ENCODE assay signal across 9 mouse cellular contexts in genomic region chr15:101118399-101119125, GRCm38 (mm10). TPM values are rescaled to one million over a fixed set of nuclear protein-coding genes. Genes with fewer than 3 reads are reported as not detected.
A peak's percentile ranks its signal among the peaks of the same experiment; 100 is the strongest.
DNase-seq lines count a peak whose midpoint lies in the region; ATAC-seq and TF ChIP-seq lines count a peak whose summit lies in the region.
"Had no signal": no experiment of that assay in that cellular context is flagged by ENCODE, and none has a peak within 500 bp of the region (broad histone marks: within the 10 kb centered on the region; RNA-seq: fewer than 3 reads in every experiment).

No protein-coding gene starts in this region.

- TF ChIP-seq CTCF in hindbrain, postnatal 0 days (IDR thresholded peaks at IDR 0.05; ENCODE audit: low read depth) = peak; percentile 60
- peak; percentile 61 to 75 for TF ChIP-seq CTCF in CH12.LX (conservative IDR thresholded peaks at IDR 0.05 in 1 of 2, IDR thresholded peaks at IDR 0.05 in 1 of 2; ENCODE audit: low read depth in 2 of 2, low read length in 2 of 2)
- TF ChIP-seq CTCF in lung, postnatal 0 days (IDR thresholded peaks at IDR 0.05) = peak; percentile 72

- 59% methylated on average over 14 of the region's 14 CpGs for WGBS in hindbrain, postnatal 0 days
- 62% methylated on average over 14 of the region's 14 CpGs for WGBS in hindbrain, embryonic 12.5 days
- 42% methylated on average over 14 of the region's 14 CpGs for WGBS in lung, postnatal 0 days

- H3K4me1 ChIP-seq in hindbrain, postnatal 0 days (ENCODE audit: insufficient read depth, low read length) = no peaks in the 10 kb centered on the region
- peaks cover 6% of the 10 kb centered on the region; the same call in 1 of the 2 replicates for H3K4me1 ChIP-seq in hindbrain, embryonic 12.5 days
- peaks cover 2 to 16% of the 10 kb centered on the region in 2 experiments; a peak in 3 of 4 replicates for H3K4me1 ChIP-seq in CH12.LX (ENCODE audit: control insufficient read depth in 1 of 2, insufficient read depth in 2 of 2)
- peaks cover 3% of the 10 kb centered on the region; the same call in 1 of the 2 replicates for H3K4me1 ChIP-seq in lung, postnatal 0 days (ENCODE audit: insufficient read depth, low read depth, low read length)

- no peaks in the 10 kb centered on the region for H3K79me2 ChIP-seq in CH12.LX (replicated peaks; ENCODE audit: control insufficient read depth, extremely low read depth, insufficient read depth, poor library complexity, severe bottlenecking)

- H3K9ac ChIP-seq in hindbrain, postnatal 0 days (replicated peaks; ENCODE audit: low read length) = no peak overlapping the region
- no peak overlapping the region for H3K9ac ChIP-seq in hindbrain, embryonic 12.5 days
- no peak overlapping the region for H3K9ac ChIP-seq in CH12.LX (ENCODE audit: insufficient read depth, low read depth)
- H3K9ac ChIP-seq in lung, postnatal 0 days (replicated peaks; ENCODE audit: low read depth) = no peak overlapping the region
- H3K9ac ChIP-seq: heart, embryonic 12.5 days had no signal

- DNase-seq in hindbrain, postnatal 0 days (ENCODE audit: low spot score) = peak; percentile 48
- DNase-seq in CH12.LX (ENCODE audit: extremely low read depth) (peak; percentile 57), NIH3T3 (ENCODE audit: low read depth) (peak; percentile 48)
- DNase-seq in lung, postnatal 0 days (ENCODE audit: low spot score) = peak; percentile 80
- DNase-seq in c-Kit-positive CD71-positive TER-119-positive erythroid progenitor cells, embryonic 14.5 days (ENCODE audit: low spot score) = no peak
- no peak for DNase-seq in gastrocnemius, postnatal 36 days

- H3K27ac ChIP-seq in hindbrain, postnatal 0 days = no peak overlapping the region
- no peak overlapping the region for H3K27ac ChIP-seq in hindbrain, embryonic 12.5 days
- no peak overlapping the region for H3K27ac ChIP-seq in CH12.LX (ENCODE audit: insufficient read depth, low read depth)
- no peak overlapping the region for H3K27ac ChIP-seq in lung, postnatal 0 days (ENCODE audit: low read length)

- H3K27me3 ChIP-seq in hindbrain, postnatal 0 days (ENCODE audit: insufficient read depth, low read length) = no peaks in the 10 kb centered on the region
- no peaks in the 10 kb centered on the region; the same call in 1 of the 2 replicates for H3K27me3 ChIP-seq in hindbrain, embryonic 12.5 days
- H3K27me3 ChIP-seq in CH12.LX (replicated peaks) = peaks cover 41% of the 10 kb centered on the region
- no peaks in the 10 kb centered on the region for H3K27me3 ChIP-seq in lung, postnatal 0 days (replicated peaks; ENCODE audit: insufficient read depth, low read length)

- dilution Hi-C loops in CH12.LX (cut with MboI; ENCODE audit: extremely low pct_ligation_motif_present, extremely low pct_unique_long_range_greater_than_20kb, low sequenced_read_pairs) = no loop called here

- TF ChIP-seq EP300 in CH12.LX (IDR thresholded peaks at IDR 0.05; ENCODE audit: low read length) = no peak
- TF ChIP-seq EP300 in lung, postnatal 0 days (IDR thresholded peaks at IDR 0.05) = no peak

- intact Hi-C loops in gastrocnemius, postnatal 36 days (cut with DNase I) = no loop called here

- no peak for ATAC-seq in hindbrain, postnatal 0 days
- ATAC-seq in hindbrain, embryonic 12.5 days (ENCODE audit: low FRiP score) = no peak
- ATAC-seq in lung, postnatal 0 days = peak; percentile 57

- no peaks in the 10 kb centered on the region for H3K9me3 ChIP-seq in hindbrain, postnatal 0 days (ENCODE audit: low read length)
- 0 out of 2 replicates have a peak, but pooled peaks cover 3% of the 10 kb centered on the region for H3K9me3 ChIP-seq in hindbrain, embryonic 12.5 days (replicated peaks)
- peaks cover 9% of the 10 kb centered on the region for H3K9me3 ChIP-seq in CH12.LX (replicated peaks; ENCODE audit: low read length)
- no peaks in the 10 kb centered on the region for H3K9me3 ChIP-seq in lung, postnatal 0 days (ENCODE audit: low read length)

- H3K36me3 ChIP-seq in hindbrain, postnatal 0 days (ENCODE audit: insufficient read depth, low read length) = no peaks in the 10 kb centered on the region
- H3K36me3 ChIP-seq in hindbrain, embryonic 12.5 days = no peaks in the 10 kb centered on the region
- H3K36me3 ChIP-seq in CH12.LX (replicated peaks in 1 of 2; ENCODE audit: control insufficient read depth in 1 of 2, insufficient read depth in 1 of 2, low read length in 1 of 2) = no peaks in the 10 kb centered on the region
- no peaks in the 10 kb centered on the region for H3K36me3 ChIP-seq in lung, postnatal 0 days (ENCODE audit: insufficient read depth, low read length)
- H3K36me3 ChIP-seq: heart, embryonic 12.5 days had no signal

- H3K4me2 ChIP-seq in hindbrain, postnatal 0 days (ENCODE audit: low read depth, low read length) = no peak overlapping the region
- no peak overlapping the region for H3K4me2 ChIP-seq in hindbrain, embryonic 12.5 days (replicated peaks)
- no peak overlapping the region for H3K4me2 ChIP-seq in CH12.LX (ENCODE audit: insufficient read depth, low read depth, poor library complexity, severe bottlenecking)
- no peak overlapping the region for H3K4me2 ChIP-seq in lung, postnatal 0 days (replicated peaks; ENCODE audit: low read depth, low read length)
- H3K4me2 ChIP-seq: heart, embryonic 12.5 days had no signal

- H3K4me3 ChIP-seq in hindbrain, postnatal 0 days (ENCODE audit: low read length) = no peak overlapping the region
- no peak overlapping the region for H3K4me3 ChIP-seq in hindbrain, embryonic 12.5 days
- no peak overlapping the region for H3K4me3 ChIP-seq in CH12.LX (replicated peaks in 1 of 3; ENCODE audit: low read depth in 2 of 3, low read length in 2 of 3, poor library complexity in 1 of 3)
- no peak overlapping the region for H3K4me3 ChIP-seq in lung, postnatal 0 days (ENCODE audit: low read depth, low read length)
- H3K4me3 ChIP-seq: heart, embryonic 12.5 days had no signal

- in situ Hi-C loops in CH12.LX (cut with MboI; ENCODE audit: low pct_ligation_motif_present, low pct_unique_long_range_greater_than_20kb, low sequenced_read_pairs) = no loop called here

- peak; percentile 40 for TF ChIP-seq RAD21 in CH12.LX (IDR thresholded peaks at IDR 0.05; ENCODE audit: low read depth, low read length)

- TF ChIP-seq POLR2A in CH12.LX (IDR thresholded peaks at IDR 0.05; ENCODE audit: low read depth, low read length) = no peak

TF ChIP-seq in CH12.LX, 34 proteins besides CTCF, POLR2A, EP300 and RAD21:
- TF ChIP-seq CHD1 (IDR thresholded peaks at IDR 0.05; ENCODE audit: low read depth, low read length) (no peak), RCOR1 (conservative IDR thresholded peaks at IDR 0.05; ENCODE audit: low read depth, low read length) (no peak), ETS1 (conservative IDR thresholded peaks at IDR 0.05; ENCODE audit: low read depth, low read length) (no peak), SMC3 (IDR thresholded peaks at IDR 0.05; ENCODE audit: low read depth, low read length) (peak; percentile 49)

RNA-seq across cellular contexts. Expression of gene Ankrd33, which starts 3.0 kb away (rescaled TPM):
- total RNA-seq in hindbrain, postnatal 0 days (2014; rRNA removed) = not detected in 2 replicates
- polyA plus RNA-seq in hindbrain, postnatal 0 days (2015; fragmentation: Nextera tagmentation; extraction: Ambion mirVana) = not detected in 2 replicates
- not detected in 2 replicates for polyA plus RNA-seq in hindbrain, embryonic 12.5 days (2016; fragmentation: Nextera tagmentation; extraction: Ambion mirVana)
- total RNA-seq in CH12.LX (2012; rRNA removed) = not detected in 2 replicates
- total RNA-seq in CH12.LX (2014; rRNA removed) = not detected in 2 replicates
- not detected in 2 replicates for polyA plus RNA-seq in CH12.LX (2012; ENCODE audit: insufficient read length, low read depth)
- 0.13 TPM in 1 of 2 replicates, not detected in the other for polyA plus RNA-seq in lung, postnatal 0 days (2015; fragmentation: Nextera tagmentation; extraction: Ambion mirVana)
- not detected for total RNA-seq in gastrocnemius, postnatal 36 days (2021)
- total RNA-seq: neutrophil, adult 5-6 weeks had no signal
- polyA plus RNA-seq: heart, embryonic 12.5 days had no signal

RNA-seq across cellular contexts. Expression of gene Acvrl1, which starts 9.8 kb away (rescaled TPM):
- 16.8 and 21.6 TPM in 2 replicates for total RNA-seq in hindbrain, postnatal 0 days (2014; rRNA removed)
- polyA plus RNA-seq in hindbrain, postnatal 0 days (2015; fragmentation: Nextera tagmentation; extraction: Ambion mirVana) = 7.0 and 7.3 TPM in 2 replicates
- 11.6 TPM in 2 replicates for polyA plus RNA-seq in hindbrain, embryonic 12.5 days (2016; fragmentation: Nextera tagmentation; extraction: Ambion mirVana)
- total RNA-seq in CH12.LX (2012; rRNA removed) = 2.8 and 5.2 TPM in 2 replicates
- total RNA-seq in CH12.LX (2014; rRNA removed) = 4.0 and 6.3 TPM in 2 replicates
- polyA plus RNA-seq in CH12.LX (2012; ENCODE audit: insufficient read length, low read depth) = 9.5 and 10.3 TPM in 2 replicates
- polyA plus RNA-seq in lung, postnatal 0 days (2015; fragmentation: Nextera tagmentation; extraction: Ambion mirVana) = 159 and 168 TPM in 2 replicates
- total RNA-seq in gastrocnemius, postnatal 36 days (2021) = 1 to 10 TPM; 8.5 to 9.2 TPM

RNA-seq across cellular contexts. Expression of gene Fignl2, which starts 40.2 kb away (rescaled TPM):
- total RNA-seq in hindbrain, postnatal 0 days (2014; rRNA removed) = 2.3 and 4.0 TPM in 2 replicates
- 0.10 and 0.11 TPM in 2 replicates for polyA plus RNA-seq in hindbrain, postnatal 0 days (2015; fragmentation: Nextera tagmentation; extraction: Ambion mirVana)
- 0.41 and 0.44 TPM in 2 replicates for polyA plus RNA-seq in hindbrain, embryonic 12.5 days (2016; fragmentation: Nextera tagmentation; extraction: Ambion mirVana)
- not detected in 2 replicates for total RNA-seq in CH12.LX (2012; rRNA removed)
- not detected in 2 replicates for total RNA-seq in CH12.LX (2014; rRNA removed)
- polyA plus RNA-seq in CH12.LX (2012; ENCODE audit: insufficient read length, low read depth) = not detected in 2 replicates
- 0.48 and 0.60 TPM in 2 replicates for polyA plus RNA-seq in lung, postnatal 0 days (2015; fragmentation: Nextera tagmentation; extraction: Ambion mirVana)
- under 1 TPM; 0.54 to 0.74 TPM for total RNA-seq in gastrocnemius, postnatal 36 days (2021)

RNA-seq across cellular contexts. Expression of gene Acvr1b, which starts 55.3 kb away (rescaled TPM):
- 74.5 and 86.2 TPM in 2 replicates for total RNA-seq in hindbrain, postnatal 0 days (2014; rRNA removed)
- 14.0 and 14.6 TPM in 2 replicates for polyA plus RNA-seq in hindbrain, postnatal 0 days (2015; fragmentation: Nextera tagmentation; extraction: Ambion mirVana)
- 12.2 and 15.5 TPM in 2 replicates for polyA plus RNA-seq in hindbrain, embryonic 12.5 days (2016; fragmentation: Nextera tagmentation; extraction: Ambion mirVana)
- total RNA-seq in CH12.LX (2012; rRNA removed) (3.3 and 4.8 TPM in 2 replicates), CH12.LX (2014; rRNA removed) (2.6 and 2.9 TPM in 2 replicates)
- 2.7 TPM in 2 replicates for polyA plus RNA-seq in CH12.LX (2012; ENCODE audit: insufficient read length, low read depth)
- 6.6 and 7.4 TPM in 2 replicates for polyA plus RNA-seq in lung, postnatal 0 days (2015; fragmentation: Nextera tagmentation; extraction: Ambion mirVana)
- total RNA-seq in gastrocnemius, postnatal 36 days (2021) = 10 to 100 TPM; 32.4 to 36.5 TPM

Comparison
In these comparisons a context has a peak if more than half of its experiments do, and no peak if none do; other contexts are left out.
1. DNase-seq: peak in hindbrain, postnatal 0 days (single experiment), CH12.LX (single experiment), NIH3T3 (single experiment) and lung, postnatal 0 days (single experiment); none in c-Kit-positive CD71-positive TER-119-positive erythroid progenitor cells, embryonic 14.5 days (single experiment) and gastrocnemius, postnatal 36 days (0 of 2).
2. RNA of gene Acvrl1, which starts 9.8 kb away (polyA plus RNA-seq): 159 to 168 TPM in lung, postnatal 0 days; 11.6 TPM in hindbrain, embryonic 12.5 days, 9.5 to 10.3 TPM in CH12.LX and 7.0 to 7.3 TPM in hindbrain, postnatal 0 days; every median in the first group is over 10 times any median in the second.
3. Peak in every context shown above with its lines, with median percentiles within 50 percentile points of each other: CTCF ChIP-seq.